ENCODE assay signal across 8 mouse cellular contexts in the genomic region with DNA sequence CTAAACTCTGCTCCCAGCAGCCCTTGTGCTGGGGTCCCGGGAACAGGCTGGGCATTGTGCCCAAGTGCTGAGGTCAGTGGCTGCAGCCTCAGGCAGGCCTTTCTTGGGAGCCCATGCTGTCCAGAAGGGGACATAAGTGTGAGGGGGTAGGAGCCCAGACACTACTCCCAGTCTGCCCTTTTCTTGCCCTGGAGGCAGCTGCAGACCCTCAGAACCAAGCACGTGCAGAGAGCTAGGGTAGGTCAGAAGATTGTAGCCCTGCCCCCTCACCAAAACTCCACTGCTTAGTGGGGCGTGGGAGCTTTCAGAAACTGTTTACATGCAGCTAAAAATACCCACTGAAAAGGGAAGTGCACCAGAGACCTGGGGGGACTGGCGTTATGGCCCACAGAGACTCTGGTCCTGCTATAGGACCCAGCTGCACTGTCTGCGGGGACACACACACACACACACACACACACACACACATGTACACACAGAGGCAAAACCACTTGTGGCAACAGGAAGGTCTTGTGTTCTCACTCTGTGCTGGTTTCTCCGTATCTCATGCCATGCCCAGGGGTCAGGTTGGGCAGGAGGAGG. TPM values are rescaled to one million over a fixed set of nuclear protein-coding genes. Genes with fewer than 3 reads are reported as not detected.
DNase-seq lines count a peak whose midpoint lies in the region; ATAC-seq and TF ChIP-seq lines count a peak whose summit lies in the region.

No protein-coding gene starts in this region.

- DNase-seq in right cerebral cortex, postnatal 10 days (ENCODE audit: low spot score in 2 of 2), result peak; percentile 74 to 77
- DNase-seq in right cerebral cortex, adult 2 months (ENCODE audit: low spot score in 2 of 2), result no peak
- peak; percentile 83 for DNase-seq in heart, postnatal 0 days (ENCODE audit: low spot score)
- peak; percentile 90 for DNase-seq in kidney, postnatal 10 days
- DNase-seq in lung, postnatal 4 days, result peak; percentile 87 to 92
- peak; percentile 41 for DNase-seq in testis, postnatal 14 days (ENCODE audit: low spot score)
- DNase-seq in left cerebral cortex, postnatal 36 days (ENCODE audit: low spot score in 2 of 2), result no peak

- peak overlapping the region; percentile 50 for H3K4me2 ChIP-seq in heart, postnatal 0 days (ENCODE audit: low read depth, low read length)

- 3% methylated on average over 6 of the region's 6 CpGs for WGBS in heart, postnatal 0 days

- peaks cover 14% of the 10 kb centered on the region for H3K4me1 ChIP-seq in cortical plate, adult 2 months (ENCODE audit: control insufficient read depth, insufficient read depth, low read length)
- H3K4me1 ChIP-seq in heart, postnatal 0 days (ENCODE audit: control insufficient read depth, insufficient read depth), result peaks cover 55% of the 10 kb centered on the region

- intact Hi-C loops in left cerebral cortex, postnatal 36 days (cut with DNase I), result no loop called here

- no peaks in the 10 kb centered on the region for H3K36me3 ChIP-seq in heart, postnatal 0 days (replicated peaks; ENCODE audit: control insufficient read depth, insufficient read depth, low read length)

- TF ChIP-seq CTCF in cortical plate, adult 2 months (IDR thresholded peaks at IDR 0.05; ENCODE audit: extremely low read depth, insufficient read depth, low read length), result no peak
- TF ChIP-seq CTCF in heart, postnatal 0 days (IDR thresholded peaks at IDR 0.05; ENCODE audit: low read depth), result no peak

- no peaks in the 10 kb centered on the region for H3K9me3 ChIP-seq in heart, postnatal 0 days (replicated peaks; ENCODE audit: control insufficient read depth, low read length)

- TF ChIP-seq POLR2A in cortical plate, adult 2 months (IDR thresholded peaks at IDR 0.05; ENCODE audit: extremely low read depth, insufficient read depth, low read length), result no peak

- peak overlapping the region; percentile 37 for H3K27ac ChIP-seq in cortical plate, adult 2 months (ENCODE audit: insufficient read depth, low read length)
- peak overlapping the region; percentile 86 for H3K27ac ChIP-seq in heart, postnatal 0 days (ENCODE audit: low read depth)

- ATAC-seq in heart, postnatal 0 days (ENCODE audit: insufficient read depth, low read depth), result peak; percentile 70

- no peaks in the 10 kb centered on the region for H3K27me3 ChIP-seq in heart, postnatal 0 days (ENCODE audit: control insufficient read depth, insufficient read depth, low read length)

- no peak overlapping the region for H3K4me3 ChIP-seq in cortical plate, adult 2 months (ENCODE audit: insufficient read depth, low read length)
- no peak overlapping the region for H3K4me3 ChIP-seq in heart, postnatal 0 days (ENCODE audit: low read depth, low read length)

- H3K9ac ChIP-seq in heart, postnatal 0 days (replicated peaks; ENCODE audit: low read depth, low read length), result peak overlapping the region; percentile 16; the same call in 1 of the 2 replicates

- TF ChIP-seq EP300 in heart, postnatal 0 days (IDR thresholded peaks at IDR 0.05; ENCODE audit: low read depth), result 0 out of 2 replicates have a peak, but pooled peaks have one; percentile 50

RNA-seq across cellular contexts. Expression of a gene that starts 15.6 kb away (rescaled TPM):
- polyA plus RNA-seq in cortical plate, adult 2 months (2012; rRNA removed), result 34.2 and 35.7 TPM in 2 replicates
- total RNA-seq in heart, postnatal 0 days (2014; rRNA removed; ENCODE audit: low replicate concordance), result 44.6 and 54.2 TPM in 2 replicates
- 10.8 and 13.9 TPM in 2 replicates for polyA plus RNA-seq in heart, postnatal 0 days (2015; fragmentation: Nextera tagmentation; extraction: Ambion mirVana)
- total RNA-seq in left cerebral cortex, postnatal 36 days (2021), result 10 to 100 TPM; 36.7 to 38.6 TPM

RNA-seq across cellular contexts. Expression of a gene that starts 17.3 kb away (rescaled TPM):
- not detected in 2 replicates for polyA plus RNA-seq in cortical plate, adult 2 months (2012; rRNA removed)
- 0.15 TPM in 1 of 2 replicates, not detected in the other for total RNA-seq in heart, postnatal 0 days (2014; rRNA removed; ENCODE audit: low replicate concordance)
- not detected in 2 replicates for polyA plus RNA-seq in heart, postnatal 0 days (2015; fragmentation: Nextera tagmentation; extraction: Ambion mirVana)
- not detected for total RNA-seq in left cerebral cortex, postnatal 36 days (2021)

RNA-seq across cellular contexts. Expression of a gene that starts 31.8 kb away (rescaled TPM):
- polyA plus RNA-seq in cortical plate, adult 2 months (2012; rRNA removed), result 44.6 and 48.1 TPM in 2 replicates
- not detected in 2 replicates for total RNA-seq in heart, postnatal 0 days (2014; rRNA removed; ENCODE audit: low replicate concordance)
- polyA plus RNA-seq in heart, postnatal 0 days (2015; fragmentation: Nextera tagmentation; extraction: Ambion mirVana), result 0.07 TPM in 1 of 2 replicates, not detected in the other
- total RNA-seq in left cerebral cortex, postnatal 36 days (2021), result 10 to 100 TPM; 16.3 to 27.4 TPM

RNA-seq across cellular contexts. Expression of a gene that starts 45.7 kb away (rescaled TPM):
- polyA plus RNA-seq in cortical plate, adult 2 months (2012; rRNA removed), result not detected in 2 replicates
- total RNA-seq in heart, postnatal 0 days (2014; rRNA removed; ENCODE audit: low replicate concordance), result not detected in 2 replicates
- polyA plus RNA-seq in heart, postnatal 0 days (2015; fragmentation: Nextera tagmentation; extraction: Ambion mirVana), result not detected in 2 replicates
- total RNA-seq in left cerebral cortex, postnatal 36 days (2021), result not detected

RNA-seq across cellular contexts. Expression of a gene that starts 48.6 kb away (rescaled TPM):
- 54.5 and 59.9 TPM in 2 replicates for polyA plus RNA-seq in cortical plate, adult 2 months (2012; rRNA removed)
- 28.1 and 189 TPM in 2 replicates for total RNA-seq in heart, postnatal 0 days (2014; rRNA removed; ENCODE audit: low replicate concordance)
- 6.6 and 8.0 TPM in 2 replicates for polyA plus RNA-seq in heart, postnatal 0 days (2015; fragmentation: Nextera tagmentation; extraction: Ambion mirVana)
- 10 to 100 TPM; 23.9 to 38.5 TPM for total RNA-seq in left cerebral cortex, postnatal 36 days (2021)

Comparison
In these comparisons a context has a peak if more than half of its experiments do, and no peak if none do; other contexts are left out.
1. DNase-seq: peak in right cerebral cortex, postnatal 10 days (2 of 2), heart, postnatal 0 days (single experiment), kidney, postnatal 10 days (single experiment), lung, postnatal 4 days (2 of 2) and testis, postnatal 14 days (single experiment); none in right cerebral cortex, adult 2 months (0 of 2) and left cerebral cortex, postnatal 36 days (0 of 2).
2. RNA of a gene that starts 31.8 kb away (total RNA-seq): 16.3 to 27.4 TPM in left cerebral cortex, postnatal 36 days; not detected in heart, postnatal 0 days; every median in the first group is over 10 times any median in the second.